Mouse (Mus musculus) midbrain, embryonic 16.5 days (tissue): Measurements from ENCODE around the gene Zfp423. TPM values are rescaled to one million over a fixed set of nuclear protein-coding genes. Genes with fewer than 3 reads are reported as not detected.

Experiments used
- ATAC-seq: fragments of 200-750 bp; cut with Nextera tagmentation; 2 replicates; pipeline ENCODE4 v1.8.0; 2017; ENCODE audit warnings: moderate TSS enrichment
- H3K27ac ChIP-seq: fragments of 300-500 bp; sonication (generic); 2 replicates; pipeline ENCODE4 v1.5.1; 2014; ENCODE audit warnings: mild to moderate bottlenecking, low read length, mixed read lengths
- H3K27me3 ChIP-seq: fragments of 300-500 bp; sonication (generic); 2 replicates; pipeline ENCODE4 v1.6.1; 2014; ENCODE audit warnings: low read depth, low read length, mixed read lengths; ENCODE audit not compliant: control insufficient read depth, insufficient read depth
- H3K36me3 ChIP-seq: fragments of 300-500 bp; sonication (generic); 2 replicates; pipeline ENCODE4 v1.6.1; 2014; ENCODE audit warnings: mild to moderate bottlenecking, low read length, moderate library complexity, mixed read lengths; ENCODE audit not compliant: control insufficient read depth, insufficient read depth
- H3K4me1 ChIP-seq: fragments of 300-500 bp; sonication (generic); 2 replicates; pipeline ENCODE4 v1.6.1; 2014; ENCODE audit warnings: mild to moderate bottlenecking, low read length, mixed read lengths; ENCODE audit not compliant: control insufficient read depth, insufficient read depth
- H3K4me2 ChIP-seq: fragments of 300-500 bp; sonication (generic); 2 replicates; pipeline ENCODE4 v1.6.1; 2014; ENCODE audit warnings: mild to moderate bottlenecking, low read length, mixed read lengths
- H3K4me3 ChIP-seq: fragments of 300-500 bp; sonication (generic); 2 replicates; pipeline ENCODE4 v1.5.1; 2014; ENCODE audit warnings: low read depth, mild to moderate bottlenecking, low read length, moderate library complexity, mixed read lengths
- H3K9ac ChIP-seq: fragments of 300-500 bp; sonication (generic); 2 replicates; pipeline ENCODE4 v1.6.1; 2014; ENCODE audit warnings: low read depth, low read length, mixed read lengths
- H3K9me3 ChIP-seq: fragments of 300-500 bp; sonication (generic); replicated peaks from 2 replicates; pipeline ENCODE4 v1.6.1; 2014; ENCODE audit warnings: mild to moderate bottlenecking, low read length, mixed read lengths; ENCODE audit not compliant: control insufficient read depth, poor library complexity, severe bottlenecking
- WGBS: fragments of 180-500 bp; shearing (Covaris S2); extraction: QIAGEN DNeasy Blood & Tissue Kit; methylation state at CpG from one replicate; pipeline ENCODE4 v1.1.7; 2014; 5-methylcytosine and 5-hydroxymethylcytosine counted together
- polyA plus RNA-seq: library from polyadenylated mRNA; unstranded; fragments of >200 nt; fragmentation: Nextera tagmentation; extraction: Ambion mirVana; gene quantifications from 2 replicates; pipeline ENCODE4 v1.2.1, GENCODE M21; 2015

Zfp423 gene
- polyA plus RNA-seq, 1 experiment from 2014 or later: 28.1 TPM

DNA sequence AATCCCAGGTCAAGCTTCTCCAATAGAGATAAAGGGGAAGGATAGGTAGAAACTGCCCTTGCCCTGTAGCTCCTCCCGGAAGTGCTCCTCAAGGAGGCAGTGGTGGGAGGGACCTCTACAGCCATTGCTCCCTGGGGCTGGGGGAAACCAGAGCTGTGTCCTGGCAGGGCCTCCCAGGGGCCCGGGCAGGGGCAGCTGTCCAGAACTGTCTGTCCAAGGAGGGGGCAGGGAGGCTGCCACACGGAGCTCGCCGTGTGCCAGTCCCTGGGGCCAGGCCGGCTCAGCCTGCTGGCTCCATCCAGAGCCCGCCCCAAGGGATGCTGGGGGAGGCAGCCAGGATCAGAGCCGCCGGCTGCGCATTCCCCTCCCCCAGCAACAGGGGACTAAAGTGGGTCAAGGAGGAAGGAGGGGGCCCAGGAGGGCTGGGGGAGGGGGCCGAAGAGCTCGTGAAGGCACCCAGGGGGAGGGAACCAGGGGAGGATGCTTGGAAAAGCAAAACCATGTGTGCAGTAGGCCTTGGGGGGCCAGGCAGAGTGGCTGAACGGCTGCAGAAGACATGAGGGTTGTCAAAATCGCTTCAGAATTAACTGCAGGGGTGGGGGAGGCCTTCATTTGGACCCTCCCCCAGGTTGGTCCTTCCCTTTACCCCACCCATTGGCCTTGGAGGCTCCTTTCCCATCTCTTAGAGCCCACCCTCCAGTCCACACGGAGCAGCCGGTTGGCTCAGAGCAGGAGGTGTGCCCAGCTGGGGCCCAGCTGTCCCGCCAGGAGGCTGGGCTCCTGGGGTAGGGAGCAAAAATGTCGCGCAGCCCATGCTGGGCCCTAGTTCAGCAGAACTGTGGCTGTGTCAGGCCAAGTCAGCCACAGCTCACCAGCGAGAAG is 20.8 kb downstream of the Zfp423 start:
- Histone ChIP-seq H3K36me3 (no peaks in the 10 kb centered on the region), H3K4me2 (peak overlapping the region; percentile 26), H3K9me3 (no peaks in the 10 kb centered on the region), H3K4me3 (no peak overlapping the region), H3K9ac (peak overlapping the region; percentile 47), H3K27ac (peak overlapping the region; percentile 57), H3K27me3 (no peaks in the 10 kb centered on the region), H3K4me1 (peaks cover 43% of the 10 kb centered on the region)
- WGBS: 3% methylated on average over 20 of the region's 20 CpGs
- ATAC-seq: peak; percentile 76

DNA sequence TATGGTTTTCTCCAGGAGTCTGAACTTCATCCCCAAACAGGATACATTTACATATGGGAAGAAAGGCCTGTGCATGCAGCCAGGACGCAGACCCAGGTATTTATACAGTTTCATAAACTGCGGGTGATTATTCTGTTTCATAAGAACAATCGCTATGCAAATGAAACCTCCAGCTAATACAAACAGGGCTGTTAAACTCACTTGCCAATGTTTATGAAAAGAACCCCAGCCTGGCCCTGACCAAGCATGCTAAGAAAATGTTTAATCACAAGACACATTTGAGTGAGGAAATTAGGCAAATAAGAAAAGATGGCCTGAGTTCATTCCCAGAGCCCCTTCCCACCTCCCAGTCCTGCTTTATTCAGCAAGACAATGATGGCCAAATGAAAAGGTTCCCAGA is 22.2 kb downstream of the Zfp423 start:
- Histone ChIP-seq H3K4me1 (peaks cover 45% of the 10 kb centered on the region), H3K9ac (no peak overlapping the region), H3K9me3 (no peaks in the 10 kb centered on the region), H3K27me3 (no peaks in the 10 kb centered on the region), H3K4me2 (no peak overlapping the region), H3K27ac (no peak overlapping the region), H3K36me3 (no peaks in the 10 kb centered on the region), H3K4me3 (no peak overlapping the region)
- 41% methylated on average over 3 of the region's 3 CpGs for WGBS
- no peak for ATAC-seq

DNA sequence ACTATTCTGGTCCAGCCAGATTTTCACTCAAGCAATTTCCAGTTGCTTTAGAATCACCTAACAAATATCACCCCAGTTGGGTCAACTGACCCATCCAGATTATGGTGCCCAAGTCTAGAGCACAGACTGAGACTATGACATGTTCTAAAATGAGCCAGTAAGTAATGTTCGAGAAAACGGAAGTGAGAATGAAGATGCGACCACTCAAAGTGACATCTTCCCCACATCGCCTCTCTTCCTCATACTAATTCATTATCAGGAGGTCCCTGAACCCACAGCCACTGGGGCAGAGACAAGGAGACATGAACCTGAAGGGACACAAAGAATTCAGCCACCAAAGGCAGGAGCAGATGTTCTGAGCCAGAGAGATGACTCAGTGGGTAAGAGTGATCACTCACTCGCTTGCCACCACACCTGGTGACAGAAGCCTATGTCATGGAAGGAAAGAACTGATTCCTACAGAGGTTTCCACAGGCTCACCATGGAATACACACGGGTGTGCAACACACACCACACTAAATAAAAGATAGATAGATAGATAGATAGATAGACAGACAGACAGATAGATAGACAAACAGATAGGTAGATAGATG is 24.2 kb downstream of the Zfp423 start:
- WGBS: 94% methylated on average over 6 of the region's 6 CpGs
- ATAC-seq: no peak
- no peak overlapping the region for H3K4me2 ChIP-seq
- H3K9ac ChIP-seq: no peak overlapping the region
- H3K4me3 ChIP-seq: no peak overlapping the region
- H3K36me3 ChIP-seq: no peaks in the 10 kb centered on the region
- H3K27ac ChIP-seq: no peak overlapping the region
- peaks cover 47% of the 10 kb centered on the region for H3K4me1 ChIP-seq
- no peaks in the 10 kb centered on the region for H3K27me3 ChIP-seq
- H3K9me3 ChIP-seq: no peaks in the 10 kb centered on the region

DNA sequence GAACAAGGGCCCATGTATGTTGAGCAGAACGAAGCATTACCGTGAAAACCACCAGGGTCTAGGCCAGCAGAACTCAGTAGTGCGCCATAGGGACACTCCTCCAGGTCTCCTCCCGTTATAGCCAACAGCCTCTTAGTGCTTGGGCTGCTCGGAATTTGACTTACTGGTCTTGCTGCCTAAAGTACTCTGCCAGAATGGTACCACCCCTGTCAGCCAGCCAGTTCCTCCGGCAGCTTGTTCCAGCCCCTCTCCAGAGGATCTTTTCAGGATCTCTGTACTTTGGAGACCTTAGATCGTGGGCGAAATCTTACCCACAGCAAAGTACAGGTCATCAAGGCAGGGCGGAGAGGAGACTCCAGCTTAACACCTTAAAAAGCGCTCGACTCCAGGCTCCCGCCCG is 25.2 kb downstream of the Zfp423 start:
- no peak overlapping the region for H3K9ac ChIP-seq
- WGBS: 70% methylated on average over 13 of the region's 13 CpGs
- H3K27ac ChIP-seq: no peak overlapping the region
- no peak overlapping the region for H3K4me2 ChIP-seq
- no peak for ATAC-seq
- H3K4me3 ChIP-seq: no peak overlapping the region
- no peaks in the 10 kb centered on the region for H3K27me3 ChIP-seq
- H3K9me3 ChIP-seq: no peaks in the 10 kb centered on the region
- H3K4me1 ChIP-seq: peaks cover 39% of the 10 kb centered on the region
- no peaks in the 10 kb centered on the region for H3K36me3 ChIP-seq

DNA sequence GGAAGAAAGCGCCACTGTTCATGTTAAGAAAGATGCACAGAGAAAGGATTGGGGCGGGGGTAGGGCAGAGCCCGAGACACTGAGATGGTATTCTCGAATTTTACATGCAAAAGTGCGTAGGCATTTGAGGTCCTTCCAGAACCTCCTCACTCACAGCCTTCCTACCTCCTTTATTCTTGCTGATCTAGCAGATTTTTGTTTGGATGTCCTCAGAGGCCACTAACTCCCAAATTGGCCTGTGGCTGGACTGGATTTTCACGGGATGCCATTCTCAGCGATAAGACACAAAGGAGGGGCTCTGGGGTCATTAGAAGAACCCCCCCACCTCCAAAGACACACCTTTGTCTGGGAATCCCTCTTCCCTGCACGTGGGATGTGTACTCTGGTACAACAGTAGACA is 25.6 kb downstream of the Zfp423 start:
- Histone ChIP-seq H3K4me3 (no peak overlapping the region), H3K27ac (no peak overlapping the region), H3K9ac (no peak overlapping the region), H3K9me3 (no peaks in the 10 kb centered on the region), H3K4me2 (no peak overlapping the region), H3K4me1 (peaks cover 34% of the 10 kb centered on the region), H3K36me3 (no peaks in the 10 kb centered on the region), H3K27me3 (no peaks in the 10 kb centered on the region)
- WGBS: 58% methylated on average over 8 of the region's 8 CpGs
- ATAC-seq: no peak

DNA sequence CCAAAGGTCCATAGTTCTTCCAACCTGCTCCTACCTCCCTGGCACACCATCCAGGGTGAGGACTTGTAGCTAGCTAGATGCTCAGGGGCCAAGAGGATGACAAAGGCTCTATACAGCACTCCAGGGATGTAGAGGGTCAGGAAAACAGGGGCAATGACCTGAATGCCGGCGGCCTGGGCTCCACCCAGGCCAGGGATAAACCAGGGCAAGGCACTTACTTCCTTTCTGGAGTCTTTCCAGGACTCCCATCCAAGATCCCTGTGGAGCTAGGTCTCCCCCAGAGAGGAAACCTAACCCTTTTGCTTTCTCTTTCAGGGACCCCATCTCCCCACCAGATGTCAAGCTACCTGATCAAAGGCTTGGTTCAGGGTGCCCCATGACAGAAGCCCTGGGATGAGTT is 30.5 kb downstream of the Zfp423 start:
- H3K27me3 ChIP-seq: no peaks in the 10 kb centered on the region
- H3K4me2 ChIP-seq: no peak overlapping the region
- H3K9me3 ChIP-seq: no peaks in the 10 kb centered on the region
- H3K9ac ChIP-seq: no peak overlapping the region
- H3K36me3 ChIP-seq: no peaks in the 10 kb centered on the region
- H3K27ac ChIP-seq: no peak overlapping the region
- ATAC-seq: no peak
- 41% methylated on average over 2 of the region's 2 CpGs for whole genome bisulfite sequencing
- peaks cover 18% of the 10 kb centered on the region for H3K4me1 ChIP-seq
- H3K4me3 ChIP-seq: no peak overlapping the region

DNA sequence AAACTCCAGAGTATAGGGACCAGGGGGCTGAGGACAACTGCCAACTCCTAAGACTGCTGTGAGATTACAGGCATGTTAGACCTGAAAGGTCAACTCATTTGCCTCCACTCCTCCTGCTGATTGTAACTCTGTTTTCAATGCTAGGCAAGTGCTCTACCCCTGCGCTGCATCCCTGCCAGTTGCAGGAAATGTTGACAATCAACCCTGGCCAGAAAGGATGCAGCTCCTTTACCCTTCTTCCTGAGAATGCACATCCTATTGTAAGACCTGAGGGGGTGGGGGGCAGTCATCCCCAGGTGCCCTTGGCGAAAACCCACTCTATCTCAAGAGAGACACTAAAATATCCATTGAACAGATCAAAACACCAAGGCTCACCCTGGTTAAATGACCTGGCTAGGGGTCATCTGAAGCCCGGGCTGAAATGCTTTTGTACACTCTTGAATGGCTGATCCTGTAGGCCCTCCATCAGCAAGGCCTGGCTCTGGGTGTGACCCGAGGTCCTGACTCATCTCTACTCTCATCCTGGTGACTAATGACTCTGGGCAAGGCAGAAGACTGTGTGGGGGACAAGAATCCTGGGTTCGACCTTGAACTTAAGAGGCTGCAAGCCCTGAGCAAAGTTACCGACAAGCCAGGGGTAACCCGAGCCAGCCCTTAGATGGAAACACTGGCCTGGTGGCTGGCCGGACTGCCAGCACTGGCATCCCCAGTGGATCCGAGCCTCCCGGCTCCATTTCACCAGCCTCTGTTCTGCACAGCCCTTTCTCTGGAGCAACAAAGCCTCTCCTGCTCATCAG is 32.2 kb downstream of the Zfp423 start:
- H3K27me3 ChIP-seq: no peaks in the 10 kb centered on the region
- H3K4me3 ChIP-seq: no peak overlapping the region
- H3K36me3 ChIP-seq: no peaks in the 10 kb centered on the region
- ATAC-seq: no peak
- H3K9ac ChIP-seq: no peak overlapping the region
- H3K27ac ChIP-seq: no peak overlapping the region
- H3K4me2 ChIP-seq: no peak overlapping the region
- no peaks in the 10 kb centered on the region for H3K9me3 ChIP-seq
- WGBS: 65% methylated on average over 10 of the region's 10 CpGs
- H3K4me1 ChIP-seq: peaks cover 11% of the 10 kb centered on the region

DNA sequence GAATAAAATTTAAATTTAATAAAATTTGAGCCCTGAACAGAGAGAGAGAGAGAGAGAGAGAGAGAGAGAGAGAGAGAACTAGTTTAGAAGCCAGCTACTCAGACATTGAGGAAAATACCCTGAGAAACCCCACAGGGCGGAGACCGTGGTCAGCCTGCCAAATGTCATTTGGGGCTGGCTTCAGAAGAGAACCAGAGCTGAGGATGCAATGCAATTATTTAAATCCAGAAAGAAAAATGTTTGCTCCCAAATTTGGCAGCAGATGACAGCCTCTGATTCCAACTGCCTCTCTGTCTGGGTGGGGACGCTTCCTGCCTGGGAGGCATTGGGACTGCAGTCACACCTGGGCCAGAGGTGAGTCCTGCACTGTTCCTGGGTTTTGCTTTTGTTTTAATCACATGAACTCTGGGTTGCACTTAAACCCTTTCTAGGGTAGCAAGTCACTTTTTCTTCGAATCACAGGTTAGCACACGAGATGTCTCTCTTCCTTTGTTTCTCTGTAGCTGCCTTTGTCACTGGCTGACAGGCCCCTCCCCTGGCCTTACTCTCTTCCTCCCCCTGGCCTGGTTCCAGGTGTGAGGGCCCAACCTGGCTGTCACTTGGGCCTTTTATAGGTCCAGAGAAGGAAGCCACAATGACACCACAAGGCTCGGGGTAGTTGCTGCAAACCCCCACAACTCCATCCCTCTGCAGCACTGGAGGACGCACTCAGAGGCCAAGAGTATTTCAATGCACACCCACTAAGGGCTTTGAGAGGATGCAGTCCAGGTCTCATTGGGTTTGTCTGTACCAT is 33.1 kb downstream of the Zfp423 start:
- ATAC-seq: no peak
- no peaks in the 10 kb centered on the region for H3K27me3 ChIP-seq
- no peaks in the 10 kb centered on the region for H3K9me3 ChIP-seq
- 76% methylated on average over 7 of the region's 7 CpGs for WGBS
- no peak overlapping the region for H3K4me2 ChIP-seq
- H3K27ac ChIP-seq: peak overlapping the region; percentile 18; the same call in 1 of the 2 replicates
- H3K9ac ChIP-seq: no peak overlapping the region; the same call in 1 of the 2 replicates
- H3K4me1 ChIP-seq: peaks cover 8% of the 10 kb centered on the region
- no peaks in the 10 kb centered on the region for H3K36me3 ChIP-seq
- no peak overlapping the region for H3K4me3 ChIP-seq
